Mouse (Mus musculus) liver, postnatal 0 days (tissue): ENCODE data around the gene Cyb561.

Experiments
- CTCF ChIP-seq: sonication (generic); IDR thresholded peaks from 2 replicates; pipeline ENCODE4 v1.5.1; 2016; ENCODE audit warnings: antibody characterized with exemption, low read depth
- EP300 ChIP-seq: IDR thresholded peaks from 2 replicates; pipeline ENCODE4 v1.6.1; 2016; ENCODE audit warnings: antibody characterized with exemption, low read depth, mild to moderate bottlenecking

GRCm38 (mm10) chr11:105887281-105887680 is 65.9 kb downstream of the Cyb561 start:
- TF ChIP-seq CTCF, result no peak
- no peak for TF ChIP-seq EP300
